Mouse (Mus musculus) MEL (cell line): ENCODE measurements around the gene Gpr6. TPM values are rescaled to one million over a fixed set of nuclear protein-coding genes. Genes with fewer than 3 reads are reported as not detected.

ENCODE experiments used
- DNase-seq: peaks from one replicate; pipeline ENCODE4 v3.0.0; 2011; ENCODE audit warnings: low read depth, low spot score
- H3K27ac ChIP-seq: 2 replicates; pipeline ENCODE4 v1.5.1; 2012; ENCODE audit warnings: low read depth, mild to moderate bottlenecking, control low read depth, low read length, moderate library complexity; ENCODE audit not compliant: control insufficient read depth
- H3K27me3 ChIP-seq, 2 experiments: fragments of 150-350 bp in 1 of 2; sonication (generic) in 1 of 2; 2 replicates each; pipeline ENCODE4 v1.6.1; 2012; ENCODE audit warnings: low read length in 2 of 2, mild to moderate bottlenecking in 2 of 2, improper control_type of control experiment in 1 of 2, moderate library complexity in 1 of 2; ENCODE audit not compliant: insufficient read depth in 2 of 2, control insufficient read depth in 1 of 2
- H3K36me3 ChIP-seq, 2 experiments: 2 replicates each; pipeline ENCODE4 v1.6.1; 2012 to 2014; ENCODE audit warnings: low read length in 2 of 2, improper control_type of control experiment in 1 of 2, inconsistent platforms in 1 of 2, mild to moderate bottlenecking in 1 of 2; ENCODE audit not compliant: insufficient read depth in 2 of 2, control insufficient read depth in 1 of 2
- H3K4me1 ChIP-seq, 2 experiments: fragments of 150-350 bp in 1 of 2; sonication (generic) in 1 of 2; 2 replicates each; pipeline ENCODE4 v1.6.1; 2012; ENCODE audit warnings: low read length in 2 of 2, improper control_type of control experiment in 1 of 2, mild to moderate bottlenecking in 1 of 2; ENCODE audit not compliant: insufficient read depth in 2 of 2, control insufficient read depth in 1 of 2
- H3K4me3 ChIP-seq, 2 experiments: fragments of 150-350 bp in 1 of 2; sonication (generic) in 1 of 2; 2 replicates each; pipeline ENCODE4 v1.5.1; 2012; ENCODE audit warnings: low read depth in 2 of 2, low read length in 2 of 2, mild to moderate bottlenecking in 2 of 2, moderate library complexity in 2 of 2, control low read depth in 1 of 2, improper control_type of control experiment in 1 of 2; ENCODE audit not compliant: control insufficient read depth in 1 of 2, insufficient read depth in 1 of 2
- H3K79me2 ChIP-seq: 2 replicates; pipeline ENCODE4 v1.6.1; 2012; ENCODE audit warnings: mild to moderate bottlenecking, low read length, moderate library complexity; ENCODE audit not compliant: control insufficient read depth, poor library complexity, insufficient read depth
- H3K9ac ChIP-seq: 2 replicates; pipeline ENCODE4 v1.6.1; 2012; ENCODE audit warnings: low read depth, mild to moderate bottlenecking, control low read depth, low read length, moderate library complexity; ENCODE audit not compliant: control insufficient read depth, poor library complexity, severe bottlenecking
- H3K9me3 ChIP-seq: fragments of 150-350 bp; sonication (generic); replicated peaks from 2 replicates; pipeline ENCODE4 v1.6.1; 2012; ENCODE audit warnings: mild to moderate bottlenecking, low read length, improper control_type of control experiment, moderate library complexity; ENCODE audit not compliant: insufficient read depth
- BHLHE40 ChIP-seq: IDR thresholded peaks from 2 replicates; pipeline ENCODE4 v1.6.1; 2012; ENCODE audit warnings: low read depth, mild to moderate bottlenecking, inconsistent platforms, low read length, improper control_type of control experiment, borderline replicate concordance
- CHD1 ChIP-seq: IDR thresholded peaks from 2 replicates; pipeline ENCODE4 v1.6.1; 2012; ENCODE audit warnings: low read depth, mild to moderate bottlenecking, inconsistent platforms, low read length, improper control_type of control experiment
- CTCF ChIP-seq, 3 experiments: IDR thresholded peaks in 2 of 3; conservative IDR thresholded peaks in 1 of 3; 2 replicates each; pipeline ENCODE4 v1.5.1; 2011 to 2012; ENCODE audit warnings: low read length in 3 of 3, low read depth in 2 of 3, mild to moderate bottlenecking in 2 of 3, improper control_type of control experiment in 1 of 3, inconsistent platforms in 1 of 3, mixed read lengths in 1 of 3, moderate library complexity in 1 of 3; ENCODE audit not compliant: control insufficient read depth in 1 of 3, insufficient read depth in 1 of 3, poor library complexity in 1 of 3, severe bottlenecking in 1 of 3
- ELF1 ChIP-seq: IDR thresholded peaks from 2 replicates; pipeline ENCODE4 v1.6.1; 2014; ENCODE audit warnings: low read depth, mild to moderate bottlenecking, inconsistent platforms, low read length, improper control_type of control experiment, moderate library complexity
- EP300 ChIP-seq, 2 experiments: IDR thresholded peaks; 2 replicates each; pipeline ENCODE4 v1.6.1; 2011; ENCODE audit warnings: improper control_type of control experiment in 2 of 2, low read length in 2 of 2, low read depth in 1 of 2, mild to moderate bottlenecking in 1 of 2
- ETS1 ChIP-seq: IDR thresholded peaks from 2 replicates; pipeline ENCODE4 v1.6.1; 2012; ENCODE audit warnings: low read depth, mild to moderate bottlenecking, inconsistent platforms, low read length, improper control_type of control experiment, moderate library complexity
- GABPA ChIP-seq: IDR thresholded peaks from 2 replicates; pipeline ENCODE4 v1.6.1; 2012; ENCODE audit warnings: low read depth, mild to moderate bottlenecking, inconsistent platforms, low read length, improper control_type of control experiment, moderate library complexity
- KAT2A ChIP-seq: conservative IDR thresholded peaks from 2 replicates; pipeline ENCODE4 v1.6.1; 2012; ENCODE audit warnings: low read depth, low read length, improper control_type of control experiment, inconsistent platforms
- MAFK ChIP-seq: IDR thresholded peaks from 2 replicates; pipeline ENCODE4 v1.6.1; 2011; ENCODE audit warnings: low read depth, mild to moderate bottlenecking, low read length, improper control_type of control experiment, borderline replicate concordance
- MAZ ChIP-seq: IDR thresholded peaks from 2 replicates; pipeline ENCODE4 v1.6.1; 2012; ENCODE audit warnings: low read depth, mild to moderate bottlenecking, inconsistent platforms, low read length, improper control_type of control experiment
- MXI1 ChIP-seq: IDR thresholded peaks from 2 replicates; pipeline ENCODE4 v1.6.1; 2011; ENCODE audit warnings: mild to moderate bottlenecking, low read depth, low read length, improper control_type of control experiment
- NELFE ChIP-seq: IDR thresholded peaks from 2 replicates; pipeline ENCODE4 v1.6.1; 2011; ENCODE audit warnings: low read depth, low read length, improper control_type of control experiment
- NRF1 ChIP-seq: IDR thresholded peaks from 2 replicates; pipeline ENCODE4 v1.6.1; 2014; ENCODE audit warnings: low read depth, mild to moderate bottlenecking, inconsistent platforms, low read length, improper control_type of control experiment, moderate library complexity; ENCODE audit not compliant: poor library complexity, insufficient read depth, severe bottlenecking
- POLR2A ChIP-seq, 2 experiments: IDR thresholded peaks; 2 replicates each; pipeline ENCODE4 v1.6.1; 2011 to 2012; ENCODE audit warnings: low read length in 2 of 2, mild to moderate bottlenecking in 2 of 2, control low read depth in 1 of 2, improper control_type of control experiment in 1 of 2, low read depth in 1 of 2, moderate library complexity in 1 of 2; ENCODE audit not compliant: control insufficient read depth in 1 of 2, insufficient read depth in 1 of 2, poor library complexity in 1 of 2
- POLR2AphosphoS2 ChIP-seq: IDR thresholded peaks from 2 replicates; pipeline ENCODE4 v1.6.1; 2011; ENCODE audit warnings: low read length, improper control_type of control experiment
- RCOR1 ChIP-seq: IDR thresholded peaks from 2 replicates; pipeline ENCODE4 v1.6.1; 2012; ENCODE audit warnings: low read depth, mild to moderate bottlenecking, inconsistent platforms, low read length, improper control_type of control experiment
- SIN3A ChIP-seq: IDR thresholded peaks from 2 replicates; pipeline ENCODE4 v1.6.1; 2012; ENCODE audit warnings: low read length, improper control_type of control experiment, inconsistent platforms
- SMC3 ChIP-seq: IDR thresholded peaks from 2 replicates; pipeline ENCODE4 v1.6.1; 2011; ENCODE audit warnings: low read depth, low read length, improper control_type of control experiment
- TAL1 ChIP-seq: IDR thresholded peaks from 2 replicates; pipeline ENCODE4 v1.6.1; 2012; ENCODE audit warnings: mild to moderate bottlenecking, inconsistent platforms, low read length, moderate library complexity, mixed read lengths
- TBP ChIP-seq: IDR thresholded peaks from 2 replicates; pipeline ENCODE4 v1.8.0; 2011; ENCODE audit warnings: low read depth, low read length, improper control_type of control experiment
- USF2 ChIP-seq, 2 experiments: IDR thresholded peaks; 2 replicates each; pipeline ENCODE4 v1.6.1; 2011 to 2012; ENCODE audit warnings: improper control_type of control experiment in 2 of 2, low read length in 2 of 2, borderline replicate concordance in 1 of 2, inconsistent platforms in 1 of 2, low read depth in 1 of 2, mild to moderate bottlenecking in 1 of 2; ENCODE audit not compliant: insufficient read depth in 1 of 2
- ZC3H11A ChIP-seq: IDR thresholded peaks from 2 replicates; pipeline ENCODE4 v1.6.1; 2012; ENCODE audit warnings: low read depth, mild to moderate bottlenecking, inconsistent platforms, low read length, improper control_type of control experiment
- ZNF384 ChIP-seq: IDR thresholded peaks from 2 replicates; pipeline ENCODE4 v1.6.1; 2012; ENCODE audit warnings: low read depth, mild to moderate bottlenecking, inconsistent platforms, low read length, improper control_type of control experiment
- polyA plus RNA-seq, 2 experiments: library from polyadenylated mRNA; stranded (reverse) in 1 of 2; unstranded in 1 of 2; fragments of >175 nt in 1 of 2; fragments of >200 nt in 1 of 2; gene quantifications; 2 replicates each; pipeline versions ENCODE4 v1.2.1 to v1.2.4; 2012; ENCODE audit warnings: low replicate concordance in 2 of 2, low read depth in 1 of 2; ENCODE audit not compliant: insufficient read length in 2 of 2, insufficient read depth in 1 of 2, missing spikeins in 1 of 2
- total RNA-seq: library from RNA; depleted of rRNA; stranded (reverse); fragments of 300-350 nt; gene quantifications from 2 replicates; pipeline ENCODE4 v1.2.3, GENCODE M21; 2012; rRNA removed

Gpr6 gene
- total RNA-seq (not detected in 2 replicates), polyA plus RNA-seq (not detected)

- Histone ChIP-seq H3K4me3 (no peak within 1 kb of the TSS), H3K27me3 (peaks cover 0 to 2% of the 10 kb centered on the region in 2 experiments; a peak in 2 of 4 replicates), H3K79me2 (no peaks in the 10 kb centered on the region), H3K27ac (no peak within 1 kb of the TSS), H3K4me1 (no peaks in the 10 kb centered on the region), H3K9me3 (no peaks in the 10 kb centered on the region), H3K9ac (no peak within 1 kb of the TSS), H3K36me3 (no peaks in the 10 kb centered on the region)
- no peak for DNase-seq
- no peak for TF ChIP-seq SMC3
- TF ChIP-seq ZC3H11A = no peak
- no peak for TF ChIP-seq RCOR1
- TF ChIP-seq TAL1 = no peak
- TF ChIP-seq POLR2A (IDR thresholded peaks at IDR 0.05; ENCODE audit: control insufficient read depth in 1 of 2, insufficient read depth in 1 of 2, low read depth in 1 of 2, low read length in 2 of 2, poor library complexity in 1 of 2) = no peak
- no peak for TF ChIP-seq CHD1
- TF ChIP-seq ETS1 = no peak
- TF ChIP-seq USF2 (IDR thresholded peaks at IDR 0.05; ENCODE audit: borderline replicate concordance in 1 of 2, insufficient read depth in 1 of 2, low read depth in 1 of 2, low read length in 2 of 2) = no peak
- TF ChIP-seq MAFK = no peak
- no peak for TF ChIP-seq ELF1
- no peak for TF ChIP-seq NRF1
- no peak for TF ChIP-seq TBP
- no peak for TF ChIP-seq GABPA
- TF ChIP-seq NELFE = no peak
Observed at GRCm38 (mm10) chr10:41072116-41072515, at the start of gene Gpr6. Gene Gpr6, minus strand, starts transcription at chr10:41072285.

- no peaks in the 10 kb centered on the region for H3K79me2 ChIP-seq
- H3K4me3 ChIP-seq = no peak overlapping the region
- DNase-seq = no peak
- no peak overlapping the region for H3K27ac ChIP-seq
- TF ChIP-seq EP300 (IDR thresholded peaks at IDR 0.05; ENCODE audit: low read depth in 1 of 2, low read length in 2 of 2) = no peak
- TF ChIP-seq ZC3H11A = no peak
- TF ChIP-seq SIN3A = no peak
- no peak for TF ChIP-seq MAZ
- TF ChIP-seq CTCF (IDR thresholded peaks at IDR 0.05 in 2 of 3, conservative IDR thresholded peaks at IDR 0.05 in 1 of 3; ENCODE audit: control insufficient read depth in 1 of 3, insufficient read depth in 1 of 3, low read depth in 2 of 3, low read length in 3 of 3, poor library complexity in 1 of 3, severe bottlenecking in 1 of 3) = no peak
- no peak for TF ChIP-seq ZNF384
- no peak for TF ChIP-seq KAT2A
- TF ChIP-seq BHLHE40 = no peak
- no peak for TF ChIP-seq RCOR1
- no peak for TF ChIP-seq POLR2AphosphoS2
- TF ChIP-seq MXI1 = no peak
- H3K27me3 ChIP-seq = peaks cover 0 to 2% of the 10 kb centered on the region in 2 experiments; a peak in 2 of 4 replicates
- H3K9me3 ChIP-seq = no peaks in the 10 kb centered on the region
- H3K4me1 ChIP-seq = no peaks in the 10 kb centered on the region
- no peaks in the 10 kb centered on the region for H3K36me3 ChIP-seq
- no peak overlapping the region for H3K9ac ChIP-seq
Observed at GRCm38 (mm10) chr10:41100060-41100459, 28.0 kb upstream of the Gpr6 start.
